Mouse (Mus musculus) R1 (cell line): ENCODE measurements around the gene Casd1.
A peak's percentile ranks its signal among the peaks of the same experiment; 100 is the strongest.

Experiments
- DNase-seq: peaks from one replicate; pipeline ENCODE4 v3.0.0-alpha.2; 2018; ENCODE audit warnings: low read depth, low spot score

Gene Casd1

GRCm38 (mm10) chr6:4600658-4601296 lies at the start of gene Casd1:
Gene Casd1 (plus strand): TSS chr6:4600839.
- DNase-seq = peak; percentile 74

GRCm38 (mm10) chr6:4555366-4555765 lies 45.3 kb upstream of the Casd1 start:
- DNase-seq = no peak

GRCm38 (mm10) chr6:4557086-4557485 lies 43.6 kb upstream of the Casd1 start:
- DNase-seq = no peak

- peak; percentile 75 for DNase-seq
These were observed 43.0 kb upstream of the Casd1 start for GRCm38 (mm10) chr6:4557678-4558077.

- DNase-seq = no peak
These were observed 39.5 kb upstream of the Casd1 start for GRCm38 (mm10) chr6:4561156-4561555.

GRCm38 (mm10) chr6:4561621-4562020 lies 39.0 kb upstream of the Casd1 start:
- DNase-seq = no peak

- DNase-seq = no peak
These were observed 38.2 kb upstream of the Casd1 start for GRCm38 (mm10) chr6:4562401-4562800.

- no peak for DNase-seq
These were observed 37.2 kb upstream of the Casd1 start for GRCm38 (mm10) chr6:4563477-4563876.

GRCm38 (mm10) chr6:4570412-4570811 lies 30.2 kb upstream of the Casd1 start:
- no peak for DNase-seq

GRCm38 (mm10) chr6:4577756-4578155 lies 22.9 kb upstream of the Casd1 start:
- no peak for DNase-seq

GRCm38 (mm10) chr6:4578343-4578742 lies 22.3 kb upstream of the Casd1 start:
- no peak for DNase-seq

GRCm38 (mm10) chr6:4579620-4580019 lies 21.0 kb upstream of the Casd1 start:
- DNase-seq = no peak

GRCm38 (mm10) chr6:4583485-4583884 lies 17.2 kb upstream of the Casd1 start:
- no peak for DNase-seq

GRCm38 (mm10) chr6:4587946-4588345 lies 12.7 kb upstream of the Casd1 start:
- no peak for DNase-seq

- DNase-seq = no peak
These were observed 11.9 kb upstream of the Casd1 start for GRCm38 (mm10) chr6:4588722-4589121.

- DNase-seq = no peak
These were observed 10.6 kb upstream of the Casd1 start for GRCm38 (mm10) chr6:4590089-4590488.

GRCm38 (mm10) chr6:4597711-4598110 lies 2.9 kb upstream of the Casd1 start:
- no peak for DNase-seq

- DNase-seq = peak; percentile 55
These were observed 468 bp upstream of the Casd1 start for GRCm38 (mm10) chr6:4600085-4600657.

- DNase-seq = peak; percentile 67
These were observed 775 bp downstream of the Casd1 start for GRCm38 (mm10) chr6:4601297-4601931.

- DNase-seq = peak; percentile 11
These were observed 1.4 kb downstream of the Casd1 start for GRCm38 (mm10) chr6:4602012-4602411.

GRCm38 (mm10) chr6:4606394-4606793 lies 5.8 kb downstream of the Casd1 start:
- no peak for DNase-seq

- DNase-seq = no peak
These were observed 9.7 kb downstream of the Casd1 start for GRCm38 (mm10) chr6:4610216-4610896.

- no peak for DNase-seq
These were observed 11.2 kb downstream of the Casd1 start for GRCm38 (mm10) chr6:4611853-4612252.
